Mouse (Mus musculus): ENCODE measurements around the gene Rprd2.
"Not testable (repeated sequence)": the region's sequence is repeated elsewhere in the genome, so short reads cannot be mapped to it uniquely, and the experiment has no call there.

The Rprd2 gene

DNA sequence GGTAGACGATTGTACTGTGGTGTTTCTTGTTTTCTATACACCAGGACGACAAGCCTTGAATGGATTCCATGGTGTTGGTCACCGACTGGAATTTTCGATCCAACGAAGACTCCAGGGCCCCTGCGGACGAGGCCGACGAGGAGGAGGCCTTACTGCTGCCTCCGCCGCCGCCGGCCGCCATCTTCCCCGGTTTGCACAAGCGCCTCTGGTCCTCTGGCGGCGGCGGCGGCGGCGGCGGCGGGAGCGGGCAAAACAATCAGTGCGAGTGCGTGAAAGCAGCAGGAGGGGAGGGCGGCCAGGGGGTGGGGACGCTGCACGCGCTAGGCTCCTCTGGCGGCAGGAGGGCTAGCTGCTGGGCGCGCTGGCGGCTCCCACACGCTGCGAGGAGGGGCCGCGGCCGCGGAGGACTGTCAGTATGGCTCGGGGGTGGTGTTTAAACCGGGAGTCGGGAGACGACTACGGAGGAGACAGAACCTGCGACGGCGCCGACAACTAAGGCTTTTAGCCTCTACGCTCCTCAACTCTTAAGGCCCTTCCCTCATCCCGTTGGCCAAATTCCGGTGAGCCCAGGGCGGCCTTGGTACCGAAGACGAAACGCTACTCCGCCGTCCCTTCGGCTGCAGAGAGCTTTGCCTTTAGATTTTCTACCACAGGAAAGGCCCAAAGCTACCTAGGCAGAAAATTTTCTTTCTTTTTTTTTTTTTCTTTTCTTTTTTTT lies at the start of gene Rprd2:
Gene Rprd2, minus strand, starts transcription at position 293 of the 718 bp plus-strand sequence.
- peak; percentile 88 for DNase-seq (ENCODE audit: low read depth, low spot score)

DNA sequence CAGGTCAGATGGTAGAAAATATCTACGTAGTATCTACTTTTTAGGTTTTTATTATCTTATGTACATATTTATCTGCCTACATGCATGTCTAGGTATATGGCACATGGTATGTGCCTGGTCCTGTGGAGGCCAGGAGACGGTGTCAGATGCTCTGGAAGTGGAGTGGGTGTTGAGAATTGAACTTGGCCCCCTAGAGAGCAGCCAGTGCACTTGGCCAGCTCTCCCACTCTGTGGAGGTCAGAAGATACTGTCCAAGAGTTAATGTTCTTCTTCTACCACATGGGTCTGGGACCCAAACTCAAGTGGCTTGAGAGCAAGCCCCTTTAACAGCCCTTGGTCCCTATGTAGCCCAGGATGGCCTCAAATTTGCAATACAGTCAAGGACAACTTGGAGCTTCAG lies 48.7 kb upstream of the Rprd2 start:
- DNase-seq (ENCODE audit: low read depth, low spot score) = no peak

DNA sequence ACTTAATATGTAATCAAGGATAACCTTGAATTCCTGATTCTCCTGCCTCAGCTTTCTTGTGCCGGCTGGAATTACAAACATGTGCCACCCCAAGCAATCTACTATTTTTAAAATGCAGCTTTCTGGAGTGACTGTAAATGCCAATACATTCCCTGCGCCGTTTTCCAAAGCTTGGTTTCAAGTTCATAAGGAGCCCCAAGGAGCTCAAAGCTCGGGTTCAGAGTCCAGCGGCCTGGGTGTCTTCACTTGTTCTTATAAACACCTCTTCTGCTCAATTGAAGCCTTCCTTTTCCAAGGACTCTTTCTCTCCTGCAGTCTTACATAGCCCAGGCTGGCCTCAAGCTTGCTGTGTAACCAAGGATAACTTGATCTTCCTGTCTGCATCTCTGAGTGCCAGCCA lies 47.4 kb upstream of the Rprd2 start:
- DNase-seq (ENCODE audit: low read depth, low spot score) = no peak

DNA sequence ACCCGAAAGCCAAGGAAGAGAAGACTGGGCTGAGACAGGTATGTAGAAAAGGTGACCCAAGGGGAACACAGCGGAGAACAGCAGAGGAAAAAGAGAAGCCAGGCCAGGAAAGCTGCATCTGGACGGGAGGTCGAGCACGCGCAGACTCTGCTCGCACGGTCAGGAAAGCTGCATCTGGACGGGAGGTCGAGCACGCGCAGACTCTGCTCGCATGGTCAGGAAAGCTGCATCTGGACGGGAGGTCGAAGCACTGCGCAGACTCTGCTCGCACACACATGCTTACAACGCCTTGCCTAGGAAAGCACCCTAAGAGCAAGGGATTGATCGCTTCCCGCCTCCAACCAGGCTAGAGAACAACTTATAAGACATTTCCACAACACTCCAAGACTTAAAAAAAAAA lies 46.9 kb upstream of the Rprd2 start:
- peak; percentile 50 for DNase-seq (ENCODE audit: low read depth, low spot score)

DNA sequence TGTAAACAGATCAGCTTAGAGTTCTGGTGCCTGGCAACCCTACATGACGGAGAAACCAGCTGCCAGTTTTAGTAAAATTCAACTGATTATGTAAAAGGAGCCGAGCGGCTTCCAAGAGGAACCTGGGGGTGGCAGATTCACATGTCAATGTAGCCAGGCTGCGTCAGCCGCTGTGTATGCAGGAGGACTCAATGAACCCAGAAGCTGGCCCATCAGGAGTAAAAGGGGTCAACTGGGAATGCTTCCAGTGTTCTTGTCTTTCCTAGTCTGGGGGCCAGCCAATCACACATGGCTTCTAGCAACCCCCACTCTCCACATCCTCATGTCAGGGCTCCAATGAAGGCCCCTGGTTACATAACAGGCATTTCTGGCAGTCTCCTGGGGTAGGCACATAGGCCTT lies 46.4 kb upstream of the Rprd2 start:
- DNase-seq (ENCODE audit: low read depth, low spot score) = no peak

DNA sequence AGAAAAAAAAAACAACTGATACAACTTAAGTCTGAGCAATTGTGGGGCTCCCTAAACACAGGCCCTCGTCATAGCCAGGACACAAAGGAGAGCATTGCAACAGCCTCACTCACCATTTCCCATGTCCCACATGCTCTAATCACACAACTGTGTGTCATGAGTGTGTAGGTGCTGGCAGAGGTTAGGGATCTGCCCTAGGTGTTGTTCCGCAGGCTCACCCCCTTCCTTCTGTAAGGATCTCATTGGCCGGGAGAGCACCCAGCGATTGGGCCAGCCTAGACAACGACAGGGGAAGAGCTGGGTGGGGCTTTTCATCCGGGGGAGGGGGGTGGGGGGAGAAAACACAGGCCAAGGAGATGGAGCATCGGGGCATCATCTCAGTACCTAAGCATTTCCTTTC lies 44.9 kb upstream of the Rprd2 start:
- no peak for DNase-seq (ENCODE audit: low read depth, low spot score)

DNA sequence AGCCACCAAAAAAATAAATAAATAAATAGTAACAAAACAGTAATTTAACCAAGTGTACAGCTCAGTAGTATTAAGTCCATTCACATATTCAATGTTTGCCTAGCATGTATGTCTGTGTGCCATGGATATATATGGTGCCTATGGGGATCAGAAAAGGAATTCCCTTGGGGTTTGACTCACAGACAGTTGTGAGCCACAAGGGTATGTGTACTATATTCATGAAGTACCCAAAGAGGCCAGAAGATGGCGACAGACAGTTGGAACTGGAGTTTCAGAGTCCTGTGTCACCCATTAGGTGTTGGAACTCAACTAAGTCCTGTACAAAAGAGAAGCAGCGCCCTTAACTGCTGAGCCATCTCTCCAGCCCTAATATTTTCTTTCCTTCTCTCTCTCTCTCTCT lies 43.1 kb upstream of the Rprd2 start:
- peak; percentile 94 for DNase-seq (ENCODE audit: low read depth, low spot score)

DNA sequence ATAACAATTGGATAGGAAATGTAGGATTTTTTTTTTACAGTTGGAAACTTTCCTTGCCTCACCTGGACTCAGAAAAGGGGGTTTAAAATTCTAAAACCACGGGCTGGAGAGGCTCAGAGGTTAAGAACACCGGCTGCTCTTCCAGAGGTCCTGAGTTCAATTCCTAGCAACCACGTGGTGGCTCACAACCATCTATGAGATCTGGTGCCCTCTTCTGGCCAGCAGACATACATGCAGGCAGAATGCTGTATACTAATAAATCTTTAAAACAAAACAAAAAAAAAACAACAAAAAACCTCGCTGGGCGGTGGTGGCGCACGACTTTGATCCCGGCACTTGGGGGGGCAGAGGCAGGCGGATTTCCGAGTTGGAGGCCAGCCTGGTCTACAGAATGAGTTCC lies 42.6 kb upstream of the Rprd2 start:
- peak; percentile 69 for DNase-seq (ENCODE audit: low read depth, low spot score)

DNA sequence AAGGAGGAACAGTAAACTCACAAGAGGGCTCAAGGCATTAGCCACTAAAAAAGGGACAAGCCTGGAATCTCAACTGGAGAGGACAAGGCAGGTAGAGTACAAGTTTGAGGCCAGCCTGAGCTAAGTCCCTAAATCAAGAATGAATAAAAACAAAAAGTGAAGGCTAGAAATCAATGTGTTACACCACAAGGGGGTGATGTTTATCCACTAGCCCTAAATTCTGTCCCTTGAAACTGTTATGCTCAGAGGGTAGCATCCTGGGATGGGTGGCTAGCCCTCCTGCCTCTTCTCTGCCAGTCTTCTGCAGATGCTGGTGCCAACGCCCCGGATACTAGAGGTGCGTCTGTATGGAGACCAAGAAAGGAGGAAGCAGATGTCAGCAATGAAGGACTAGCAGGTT lies 41.7 kb upstream of the Rprd2 start:
- peak; percentile 44 for DNase-seq (ENCODE audit: low read depth, low spot score)

DNA sequence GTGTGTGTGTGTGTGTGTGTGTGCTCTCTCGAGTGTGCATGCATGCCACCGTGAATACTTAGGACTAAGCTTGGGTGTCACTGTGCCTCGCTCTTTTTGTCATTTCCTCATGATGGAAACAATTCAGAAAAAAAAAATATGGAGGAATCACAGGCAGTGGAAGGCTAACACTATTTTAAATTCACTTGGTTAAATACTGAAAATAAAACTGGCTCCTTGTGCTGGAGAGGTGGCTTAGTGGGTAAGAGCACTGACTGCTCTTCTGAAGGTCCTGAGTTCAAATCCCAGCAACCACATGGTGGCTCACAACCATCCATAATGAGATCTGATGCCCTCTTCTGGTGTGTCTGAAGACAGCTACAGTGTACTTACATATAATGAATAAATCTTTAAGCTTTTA lies 39.6 kb upstream of the Rprd2 start:
- not testable (repeated sequence) for DNase-seq (ENCODE audit: low read depth, low spot score)

DNA sequence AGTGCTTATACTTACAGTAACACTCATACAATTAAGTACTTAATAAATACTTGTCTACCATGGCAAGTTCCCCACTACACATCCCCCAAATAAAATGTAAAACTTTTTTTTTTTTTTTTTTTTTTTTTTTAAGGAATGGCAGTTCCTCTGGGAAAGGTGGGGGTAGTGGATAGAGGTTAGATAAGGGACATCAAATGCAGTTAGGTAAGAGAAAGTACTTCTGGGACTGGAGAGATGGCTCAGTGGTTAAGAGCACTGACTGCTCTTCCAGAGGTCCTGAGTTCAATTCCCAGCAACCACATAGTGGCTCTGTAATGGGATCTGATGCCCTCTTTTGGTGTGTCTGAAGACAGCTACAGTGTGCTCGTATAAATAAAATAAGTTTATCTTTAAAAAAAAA lies 38.4 kb upstream of the Rprd2 start:
- DNase-seq (ENCODE audit: low read depth, low spot score) = not testable (repeated sequence)

DNA sequence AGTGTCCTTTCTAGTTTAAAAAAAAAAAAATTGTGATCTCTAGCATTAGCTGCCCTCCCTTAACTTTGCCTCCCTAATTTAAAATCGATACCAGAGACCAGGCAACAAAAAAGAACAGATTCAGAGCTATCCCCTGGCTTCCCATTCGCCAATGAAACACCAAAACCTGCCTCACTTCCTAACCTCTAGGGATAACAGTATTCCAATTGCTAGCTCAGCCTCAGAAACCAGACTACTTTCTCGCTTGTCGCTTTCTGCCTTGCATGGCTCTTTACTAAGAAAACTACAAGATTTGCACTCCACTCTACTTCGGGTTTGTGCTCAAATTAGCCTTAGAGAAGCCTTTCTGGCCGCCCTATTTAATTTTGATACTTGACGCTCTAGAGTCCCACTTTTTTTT lies 37.5 kb upstream of the Rprd2 start:
- peak; percentile 38 for DNase-seq (ENCODE audit: low read depth, low spot score)

DNA sequence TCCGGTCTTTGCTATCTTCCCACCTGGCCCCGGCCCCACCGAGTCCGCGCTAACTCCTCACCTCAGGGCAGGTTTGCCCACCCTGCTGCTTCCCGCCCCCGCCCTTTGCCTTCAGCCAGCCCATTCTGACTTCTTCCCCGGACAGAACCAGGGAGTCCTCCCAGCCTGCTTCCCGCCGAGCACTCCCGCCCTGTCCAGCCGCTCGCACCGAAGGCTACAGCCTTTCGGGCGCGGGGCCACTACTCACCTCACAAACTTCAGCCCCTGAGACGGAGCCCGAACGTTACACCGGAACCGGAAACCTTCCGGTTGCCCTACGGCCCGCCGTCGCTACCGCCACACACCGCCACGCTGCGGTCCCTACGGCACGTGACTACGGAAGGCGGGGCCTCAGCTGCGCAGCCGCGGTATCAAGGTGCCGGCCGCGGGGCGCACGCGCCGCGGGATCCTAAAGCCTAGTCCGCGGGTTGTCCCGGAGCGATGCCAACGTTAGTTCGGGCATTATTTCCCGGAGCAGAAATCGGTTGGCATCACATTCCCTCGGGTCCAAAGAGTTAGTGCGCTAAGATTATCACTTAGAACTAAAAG lies 36.9 kb upstream of the Rprd2 start, which contains the start of gene Prpf3:
Gene Prpf3, minus strand, starts transcription at position 384 of the 588 bp plus-strand sequence.
- DNase-seq (ENCODE audit: low read depth, low spot score) = peak; percentile 96

DNA sequence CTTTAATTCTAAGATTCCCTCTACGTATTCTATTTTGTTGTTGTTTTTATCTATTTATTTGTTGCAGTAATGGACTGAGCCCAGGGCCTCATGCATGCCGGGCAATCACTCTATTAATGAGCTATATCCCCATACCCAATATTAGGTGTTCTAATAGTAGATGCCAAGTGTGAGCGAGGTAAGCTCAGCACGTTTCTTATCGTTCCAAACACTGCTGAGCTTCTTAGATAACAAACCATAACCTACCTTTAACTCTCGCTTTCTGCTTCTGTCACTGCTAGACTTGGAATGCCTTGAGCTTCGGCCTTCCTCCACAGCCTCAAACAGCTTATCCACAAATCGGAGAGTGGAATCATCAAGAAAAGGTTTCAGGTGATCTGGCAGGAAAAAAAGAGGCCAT lies 32.7 kb upstream of the Rprd2 start:
- DNase-seq (ENCODE audit: low read depth, low spot score) = no peak

DNA sequence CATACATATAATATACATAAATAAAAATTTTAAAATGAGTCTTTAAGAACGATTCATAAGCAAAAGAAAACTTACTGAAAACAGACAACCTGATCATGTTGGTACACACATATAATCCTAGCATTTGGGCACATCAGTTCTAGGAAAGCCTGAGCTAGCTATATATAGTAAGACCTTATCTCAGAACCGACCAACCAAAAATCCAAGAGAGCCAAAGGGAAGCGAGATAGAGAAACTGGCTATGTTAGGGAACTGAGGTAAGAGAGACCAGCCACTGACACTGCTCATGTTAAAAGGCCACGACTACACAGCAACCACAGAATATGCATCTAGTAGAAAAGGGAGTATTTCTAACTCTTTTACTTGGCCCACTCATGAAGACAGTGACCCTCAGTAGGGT lies 31.9 kb upstream of the Rprd2 start:
- DNase-seq (ENCODE audit: low read depth, low spot score) = no peak

DNA sequence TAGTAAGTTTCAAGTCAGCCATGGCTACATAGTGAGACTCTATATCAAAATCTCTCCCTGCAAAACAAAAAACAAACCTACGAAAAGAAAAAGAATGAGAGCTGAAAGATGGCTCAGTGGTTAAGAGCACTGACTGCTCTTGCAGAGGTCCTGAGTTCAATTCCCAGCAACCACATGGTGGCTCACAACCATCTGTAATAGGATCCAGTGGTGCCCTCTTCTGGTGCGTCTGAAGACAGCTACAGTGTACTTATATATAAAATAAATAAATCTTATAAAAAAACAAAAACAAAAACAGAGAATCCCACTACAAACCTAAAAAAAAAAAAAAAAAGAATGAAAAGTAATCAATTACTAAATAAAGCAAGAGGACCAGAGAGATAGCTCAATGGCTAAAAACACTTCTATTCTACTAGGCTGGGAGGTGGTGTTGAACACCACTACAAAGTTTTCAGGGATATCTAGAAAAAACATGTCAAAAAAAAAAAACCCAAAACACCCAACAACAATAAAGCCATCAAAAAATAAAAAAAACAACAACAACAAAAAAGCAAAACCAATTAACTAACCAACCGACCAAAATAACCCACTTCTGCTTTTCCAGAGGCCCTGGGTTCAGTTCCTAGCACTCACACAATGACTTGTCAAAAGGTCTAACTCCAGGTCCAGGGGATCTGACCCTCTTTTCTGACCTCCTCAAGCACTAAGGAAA lies 24.0 kb upstream of the Rprd2 start:
- DNase-seq (ENCODE audit: low read depth, low spot score) = peak; percentile 36

DNA sequence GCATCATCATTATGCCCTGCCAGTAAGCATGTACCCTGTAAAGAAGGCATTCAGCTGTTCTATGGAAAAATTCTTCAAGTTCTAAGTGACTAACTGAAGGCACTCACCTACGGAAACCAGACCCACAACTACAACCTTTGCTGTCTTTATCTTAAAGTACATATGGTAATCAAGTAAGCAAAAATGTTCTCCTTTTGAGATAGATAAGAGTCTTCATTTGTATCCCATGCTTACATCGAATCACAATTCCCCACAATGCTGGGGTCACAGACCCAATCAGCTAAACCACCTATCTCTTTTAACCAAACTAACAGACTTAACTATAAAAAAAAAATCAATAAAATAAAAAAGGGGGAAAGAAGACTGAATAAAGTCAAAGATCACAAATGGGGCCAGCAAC lies 20.6 kb upstream of the Rprd2 start:
- no peak for DNase-seq (ENCODE audit: low read depth, low spot score)

DNA sequence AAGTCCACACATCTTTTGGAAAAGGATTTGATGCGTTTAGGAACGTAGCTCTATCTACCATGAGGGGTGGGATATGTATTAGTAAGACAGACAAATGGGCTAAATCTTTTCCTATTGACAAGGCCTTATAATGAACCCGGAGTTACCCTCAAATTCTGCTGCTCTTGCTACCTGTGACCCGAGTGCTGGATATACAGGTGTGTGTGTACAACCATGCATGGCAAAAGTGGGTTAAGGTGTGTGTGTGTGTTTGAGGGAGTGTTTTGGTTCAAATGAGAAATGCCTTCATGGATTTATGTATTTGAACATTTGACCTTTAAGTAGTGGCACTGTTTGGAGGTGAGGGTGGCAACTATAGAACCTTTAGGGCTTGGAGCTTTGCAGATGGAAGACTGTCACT lies 10.4 kb upstream of the Rprd2 start:
- DNase-seq (ENCODE audit: low read depth, low spot score) = no peak

DNA sequence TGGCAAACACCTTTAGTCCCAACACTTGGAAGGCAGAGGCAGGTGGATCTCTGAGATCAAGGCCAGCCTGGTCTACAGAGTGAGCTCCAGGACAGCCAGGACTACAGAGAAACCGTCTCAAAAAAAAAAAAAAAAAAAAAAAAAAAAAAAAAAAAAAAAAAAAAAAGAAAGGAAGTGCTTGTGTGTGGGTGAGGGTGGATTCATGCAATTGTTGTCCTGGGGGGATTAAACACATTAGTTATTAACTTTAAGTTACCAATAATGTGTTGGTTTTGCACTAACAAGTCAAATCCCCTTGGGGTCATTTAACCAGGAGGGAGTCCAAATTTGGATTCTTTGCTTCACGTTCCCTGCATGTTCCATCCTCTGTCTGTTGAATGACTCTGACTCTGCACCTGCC lies 7.6 kb upstream of the Rprd2 start:
- DNase-seq (ENCODE audit: low read depth, low spot score) = no peak

DNA sequence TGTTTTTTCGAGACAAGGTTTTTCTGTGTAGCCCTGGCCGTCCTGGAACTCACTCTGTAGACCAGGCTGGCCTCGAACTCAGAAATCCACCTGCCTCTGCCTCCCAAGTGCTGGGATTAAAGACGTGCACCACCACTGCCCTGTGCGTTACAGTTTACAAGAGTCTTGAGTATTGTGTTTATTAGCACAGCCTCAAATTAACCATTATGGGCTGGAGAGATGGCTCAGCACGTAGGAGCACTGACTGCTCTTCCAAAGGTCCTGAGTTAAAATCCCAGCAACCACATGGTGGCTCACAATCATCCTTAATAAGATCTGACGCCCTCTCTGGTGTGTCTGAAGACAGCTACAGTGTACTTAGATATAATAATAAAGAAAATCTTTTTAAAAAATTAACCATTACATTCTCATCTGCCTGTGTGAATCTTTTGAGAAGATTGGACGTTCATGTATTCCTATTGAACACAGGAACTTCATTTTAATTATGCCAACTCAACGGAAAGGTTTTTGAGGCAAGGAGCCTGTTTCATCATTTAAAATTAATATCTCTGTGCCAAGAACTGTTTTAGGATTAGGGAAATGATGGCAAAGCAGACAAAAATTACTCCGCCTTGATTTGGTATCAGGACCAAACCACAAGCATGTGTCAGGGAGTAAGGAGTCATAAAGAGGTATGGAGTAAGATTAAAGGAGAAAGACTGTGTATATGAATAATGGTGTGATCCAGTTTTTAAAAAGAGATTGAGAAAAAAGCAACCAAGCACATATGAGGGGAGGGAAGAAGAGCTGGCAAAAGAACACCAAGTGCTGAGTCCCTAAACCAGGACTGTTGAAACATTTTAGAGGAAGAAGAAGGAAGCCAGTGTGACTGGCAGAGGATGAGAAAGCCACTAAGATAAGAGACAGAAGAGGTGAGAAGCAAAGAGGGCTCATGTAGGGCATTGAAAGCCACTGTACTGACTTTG lies 1.7 kb upstream of the Rprd2 start:
- DNase-seq (ENCODE audit: low read depth, low spot score) = no peak

DNA sequence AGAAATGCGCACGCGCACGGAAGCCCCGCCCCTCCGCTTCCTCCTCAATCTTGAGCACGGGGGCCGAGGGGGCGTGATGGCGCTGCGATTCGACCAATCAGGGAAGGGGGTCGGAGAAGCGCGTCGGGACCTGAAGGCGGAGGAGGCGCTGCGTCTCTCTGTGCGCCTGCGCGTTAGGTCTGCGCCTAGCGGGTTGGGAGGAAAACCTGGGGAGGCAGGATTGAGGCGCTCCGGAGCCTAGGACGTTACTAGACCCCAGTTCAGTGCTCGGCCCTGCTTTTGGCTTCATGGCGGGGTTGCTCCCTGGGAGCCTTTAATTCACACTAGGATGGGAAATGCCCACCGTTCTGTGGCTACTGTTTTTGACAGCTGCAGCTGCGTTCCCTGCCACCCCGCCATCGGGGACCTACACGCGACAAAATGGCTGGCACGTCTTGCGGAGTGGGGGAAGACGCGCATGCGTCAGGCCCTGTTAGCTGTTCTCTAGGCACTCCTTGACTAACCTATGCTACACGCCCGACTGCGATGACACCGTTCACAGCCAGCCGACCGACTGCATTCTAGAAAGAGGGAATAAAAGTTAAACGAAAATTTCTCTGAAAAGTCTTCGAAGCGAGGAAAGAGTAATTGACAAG lies 805 bp upstream of the Rprd2 start:
- DNase-seq (ENCODE audit: low read depth, low spot score) = peak; percentile 100
